ENCODE assay signal across 8 mouse cellular contexts in genomic region chr4:53844835-53845619, GRCm38 (mm10). TPM values are rescaled to one million over a fixed set of nuclear protein-coding genes. Genes with fewer than 3 reads are reported as not detected.
DNase-seq lines count a peak whose midpoint lies in the region; ATAC-seq lines count a peak whose summit lies in the region.

No protein-coding gene starts in this region.

- no peak overlapping the region for H3K4me2 ChIP-seq in hindbrain, embryonic 14.5 days (replicated peaks)
- H3K4me2 ChIP-seq in hindbrain, embryonic 13.5 days: no peak overlapping the region
- no peak overlapping the region for H3K4me2 ChIP-seq in embryonic facial prominence, embryonic 11.5 days (ENCODE audit: low read depth, low read length)

- H3K36me3 ChIP-seq in hindbrain, embryonic 14.5 days (replicated peaks; ENCODE audit: control insufficient read depth, insufficient read depth): no peaks in the 10 kb centered on the region
- H3K36me3 ChIP-seq in hindbrain, embryonic 13.5 days: no peaks in the 10 kb centered on the region
- H3K36me3 ChIP-seq in embryonic facial prominence, embryonic 11.5 days (replicated peaks; ENCODE audit: control insufficient read depth, insufficient read depth, low read depth, low read length): no peaks in the 10 kb centered on the region

- H3K4me1 ChIP-seq in hindbrain, embryonic 14.5 days (replicated peaks; ENCODE audit: control insufficient read depth, insufficient read depth, low read length): no peaks in the 10 kb centered on the region
- H3K4me1 ChIP-seq in hindbrain, embryonic 13.5 days (replicated peaks): 0 out of 2 replicates have a peak, but pooled peaks cover 2% of the 10 kb centered on the region
- no peaks in the 10 kb centered on the region for H3K4me1 ChIP-seq in embryonic facial prominence, embryonic 11.5 days (ENCODE audit: control insufficient read depth, insufficient read depth, low read length)

- H3K27ac ChIP-seq in hindbrain, embryonic 14.5 days: no peak overlapping the region
- no peak overlapping the region for H3K27ac ChIP-seq in hindbrain, embryonic 13.5 days
- H3K27ac ChIP-seq in embryonic facial prominence, embryonic 11.5 days (replicated peaks; ENCODE audit: low read depth, low read length): no peak overlapping the region

- H3K9me3 ChIP-seq in hindbrain, embryonic 14.5 days (ENCODE audit: control insufficient read depth, low read length): no peaks in the 10 kb centered on the region
- H3K9me3 ChIP-seq in hindbrain, embryonic 13.5 days: no peaks in the 10 kb centered on the region
- no peaks in the 10 kb centered on the region for H3K9me3 ChIP-seq in embryonic facial prominence, embryonic 11.5 days (replicated peaks; ENCODE audit: control insufficient read depth, low read length)

- no peak overlapping the region for H3K4me3 ChIP-seq in hindbrain, embryonic 14.5 days (replicated peaks; ENCODE audit: low read length)
- H3K4me3 ChIP-seq in hindbrain, embryonic 13.5 days: no peak overlapping the region
- no peak overlapping the region for H3K4me3 ChIP-seq in embryonic facial prominence, embryonic 11.5 days (ENCODE audit: low read depth, low read length)

- no peaks in the 10 kb centered on the region for H3K27me3 ChIP-seq in hindbrain, embryonic 14.5 days (ENCODE audit: control insufficient read depth, insufficient read depth, low read length)
- no peaks in the 10 kb centered on the region for H3K27me3 ChIP-seq in hindbrain, embryonic 13.5 days
- no peaks in the 10 kb centered on the region for H3K27me3 ChIP-seq in embryonic facial prominence, embryonic 11.5 days (ENCODE audit: control insufficient read depth, insufficient read depth, low read length)

- ATAC-seq in hindbrain, embryonic 14.5 days (ENCODE audit: low FRiP score): 0 out of 2 replicates have a peak, but pooled peaks have one; percentile 65
- ATAC-seq in hindbrain, embryonic 13.5 days (ENCODE audit: low FRiP score): no peak
- ATAC-seq in embryonic facial prominence, embryonic 11.5 days (replicated peaks; ENCODE audit: insufficient number of reproducible peaks, low FRiP score, low TSS enrichment, low read depth): no peak

- WGBS in hindbrain, embryonic 14.5 days: 55% methylated on average over 6 of the region's 6 CpGs
- 48% methylated on average over 6 of the region's 6 CpGs for WGBS in hindbrain, embryonic 13.5 days
- WGBS in embryonic facial prominence, embryonic 11.5 days: 53% methylated on average over 6 of the region's 6 CpGs

- peak; percentile 67 for DNase-seq in hindbrain, embryonic 14.5 days (ENCODE audit: low spot score)
- peak; percentile 54 to 61 for DNase-seq in B cell, adult 2 months
- peak; percentile 6 for DNase-seq in Muller cell, postnatal 12 days (ENCODE audit: inconsistent ontology term)
- peak; percentile 64 for DNase-seq in embryonic facial prominence, embryonic 11.5 days (ENCODE audit: low spot score)
- DNase-seq in kidney, postnatal 25 days: peak; percentile 35 to 47
- DNase-seq in retina, adult 2 months (ENCODE audit: low read depth, low spot score): peak; percentile 48
- no peak for DNase-seq in urinary bladder, adult 18-20 months (ENCODE audit: low spot score in 2 of 2)

- H3K9ac ChIP-seq in hindbrain, embryonic 14.5 days: no peak overlapping the region
- no peak overlapping the region for H3K9ac ChIP-seq in hindbrain, embryonic 13.5 days
- no peak overlapping the region for H3K9ac ChIP-seq in embryonic facial prominence, embryonic 11.5 days (replicated peaks; ENCODE audit: low read length)

RNA-seq across cellular contexts. Expression of gene Tmem38b, which starts 19.2 kb away (rescaled TPM):
- 6.3 and 8.7 TPM in 2 replicates for polyA plus RNA-seq in hindbrain, embryonic 14.5 days (2014; fragmentation: Nextera tagmentation; extraction: Ambion mirVana)
- polyA plus RNA-seq in hindbrain, embryonic 13.5 days (2015; fragmentation: Nextera tagmentation; extraction: Ambion mirVana): 7.7 and 7.9 TPM in 2 replicates
- 6.4 and 9.6 TPM in 2 replicates for polyA plus RNA-seq in embryonic facial prominence, embryonic 11.5 days (2014; fragmentation: Nextera tagmentation; extraction: Ambion mirVana)

Comparison
In these comparisons a context has a peak if more than half of its experiments do, and no peak if none do; other contexts are left out.
1. DNase-seq: peak in hindbrain, embryonic 14.5 days (single experiment), B cell, adult 2 months (2 of 2), Muller cell, postnatal 12 days (single experiment), embryonic facial prominence, embryonic 11.5 days (single experiment), kidney, postnatal 25 days (2 of 2) and retina, adult 2 months (single experiment); none in urinary bladder, adult 18-20 months (0 of 2).